Mouse (Mus musculus) left cerebral cortex, postnatal 10 days (tissue): ENCODE data around the gene Cyp3a13. TPM values are rescaled to one million over a fixed set of nuclear protein-coding genes. Genes with fewer than 3 reads are reported as not detected.
A peak's percentile ranks its signal among the peaks of the same experiment; 100 is the strongest.
"Not testable (repeated sequence)": the region's sequence is repeated elsewhere in the genome, so short reads cannot be mapped to it uniquely, and the experiment has no call there.

Experiments
- DNase-seq, 2 experiments: peaks; one replicate each; pipeline ENCODE4 v3.0.0; 2021 to 2022; ENCODE audit warnings: low spot score in 2 of 2, mixed read lengths in 1 of 2; ENCODE audit errors: extremely low spot score in 1 of 2
- intact Hi-C: fragments of 180-260 bp; cut with DNase I; formaldehyde crosslinking; loops from one replicate; pipeline ENCODE4 v1.15.1; 2025
- total RNA-seq, 2 experiments: library from RNA; stranded (reverse); gene quantifications; 2 replicates each; pipeline ENCODE4 v1.2.3; 2021

The Cyp3a13 gene
- total RNA-seq, 2 experiments from 2014 or later = not detected

- intact Hi-C loops = loop anchor here (10.0 kb wide), 1 partner anchor 271 kb away; the partner anchor contains the start of gene Zfp113
- no peak for DNase-seq
Observed at GRCm38 (mm10) chr5:137883345-137883744, 38.1 kb downstream of the Cyp3a13 start.

- intact Hi-C loops = loop anchor here (10.0 kb wide), 1 partner anchor 272 kb away; the partner anchor contains the start of gene Zfp113
- no peak for DNase-seq
Observed at GRCm38 (mm10) chr5:137882922-137883321, 38.5 kb downstream of the Cyp3a13 start.

DNA sequence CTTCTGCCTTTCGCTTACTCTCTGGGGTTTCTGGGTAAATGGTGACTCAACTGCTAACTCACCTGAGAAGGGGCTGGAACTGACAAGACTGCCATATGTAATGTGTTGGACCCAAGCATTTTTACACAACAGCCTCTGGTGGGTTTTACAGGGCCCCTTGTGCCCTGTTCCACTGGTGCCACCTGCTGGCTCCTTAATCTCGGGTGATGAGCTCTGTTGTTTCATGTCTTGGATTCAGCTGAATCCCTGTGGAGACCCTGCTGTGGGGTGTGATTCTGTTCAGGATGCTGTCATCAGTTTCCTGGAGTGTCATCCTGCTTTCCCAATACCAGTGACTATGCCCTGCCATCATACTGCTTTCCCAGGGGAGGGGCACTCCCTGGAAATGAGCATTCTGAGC is 43.6 kb downstream of the Cyp3a13 start:
- intact Hi-C loops = loop anchor here (5.0 kb wide), 1 partner anchor 86 kb away; no protein-coding TSS in a partner anchor

DNA sequence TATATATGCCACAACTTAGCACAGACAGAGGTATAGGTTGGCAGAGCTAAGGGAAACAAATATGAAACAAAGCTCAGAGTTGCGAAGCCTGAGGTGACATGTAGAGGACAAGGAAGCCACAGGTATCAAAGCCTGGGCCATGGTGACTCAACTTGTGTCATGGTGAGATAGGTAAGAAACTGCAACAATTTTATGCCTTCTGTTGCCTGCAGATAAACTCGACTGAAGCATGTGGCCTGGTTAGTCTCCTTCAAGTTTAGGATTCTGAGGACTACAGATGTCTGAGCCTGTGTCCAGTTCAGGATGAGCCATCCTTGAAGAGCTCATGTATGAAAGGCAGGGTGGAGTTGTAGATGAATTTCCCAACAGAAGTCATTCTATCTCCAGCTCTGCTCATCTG is 46.4 kb downstream of the Cyp3a13 start:
- no peak for DNase-seq
- intact Hi-C loops = loop anchor here (5.0 kb wide), 1 partner anchor 83 kb away; no protein-coding TSS in a partner anchor

More for the DNA sequence above, 43.6 kb downstream of the Cyp3a13 start:
- DNase-seq = peak in 1 of 2 experiments; percentile 42

- intact Hi-C loops = not testable (repeated sequence)
Observed at GRCm38 (mm10) chr5:137872381-137872702, 49.1 kb downstream of the Cyp3a13 start.

GRCm38 (mm10) chr5:137871644-137872380 is 49.6 kb downstream of the Cyp3a13 start, which contains the start of gene Pilrb2:
TSS of gene Pilrb2 (minus strand) at chr5:137871815.
- DNase-seq, intact Hi-C loops: not testable (repeated sequence)

More at GRCm38 (mm10) chr5:137872381-137872702, 49.1 kb downstream of the Cyp3a13 start:
- not testable (repeated sequence) for DNase-seq

DNA sequence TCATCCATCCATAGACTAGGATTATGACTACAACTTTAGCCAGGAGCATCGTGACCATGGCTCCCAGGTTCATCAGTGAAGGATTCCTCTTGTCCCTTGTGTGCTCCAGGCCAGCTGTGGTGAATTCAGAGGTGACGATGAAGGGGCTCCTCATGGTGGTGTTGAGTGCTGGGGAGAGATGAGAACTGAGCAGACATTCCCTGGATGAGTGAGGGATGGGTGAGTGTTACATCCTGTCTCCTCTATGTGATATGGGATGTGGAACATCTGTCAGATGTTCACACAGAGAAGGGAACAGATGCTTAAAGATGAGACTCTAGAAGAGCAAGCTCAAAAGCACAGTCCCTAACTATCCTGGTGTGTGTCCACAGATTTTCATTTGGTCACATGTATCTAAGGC is 52.8 kb downstream of the Cyp3a13 start:
- intact Hi-C loops, DNase-seq: not testable (repeated sequence)

GRCm38 (mm10) chr5:137864008-137864407 is 57.4 kb downstream of the Cyp3a13 start:
- intact Hi-C loops = not testable (repeated sequence)

GRCm38 (mm10) chr5:137857960-137858710 is 63.3 kb downstream of the Cyp3a13 start, which contains the start of gene Pilrb1:
TSS of gene Pilrb1 (minus strand) at chr5:137858106.
- intact Hi-C loops = not testable (repeated sequence)

More at GRCm38 (mm10) chr5:137864008-137864407, 57.4 kb downstream of the Cyp3a13 start:
- not testable (repeated sequence) for DNase-seq

DNA sequence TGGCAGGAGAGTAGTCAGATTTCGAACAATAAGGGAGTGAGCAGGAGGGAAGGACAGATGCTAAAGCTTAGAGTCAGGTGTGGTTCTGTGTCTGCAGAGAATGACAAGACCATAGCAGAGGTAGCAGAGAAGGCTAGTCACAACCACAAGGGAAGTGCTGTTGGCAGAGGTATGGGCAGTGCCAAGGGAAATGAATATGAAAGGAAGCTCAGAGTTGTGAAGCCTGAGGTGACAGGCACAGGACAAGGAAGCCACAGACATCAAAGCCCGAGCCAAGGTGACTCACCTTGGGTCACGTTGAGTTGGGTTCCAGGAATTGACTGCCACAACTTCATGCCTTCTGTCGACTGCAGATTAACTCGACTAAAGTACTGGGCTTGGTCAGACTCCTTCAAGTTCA is 64.5 kb downstream of the Cyp3a13 start:
- DNase-seq, intact Hi-C loops: not testable (repeated sequence)

More at GRCm38 (mm10) chr5:137857960-137858710, 63.3 kb downstream of the Cyp3a13 start, which contains the start of gene Pilrb1:
- DNase-seq = not testable (repeated sequence)

- DNase-seq, intact Hi-C loops: not testable (repeated sequence)
Observed at GRCm38 (mm10) chr5:137854907-137855306, 66.5 kb downstream of the Cyp3a13 start.

GRCm38 (mm10) chr5:137850313-137850712 is 71.1 kb downstream of the Cyp3a13 start:
- intact Hi-C loops, DNase-seq: not testable (repeated sequence)

Other genes with a start within 250 kb of the Cyp3a13 start
- 10 to 100 TPM; 33.3 to 36.5 TPM for gene Agfg2, start 236.9 kb downstream of the Cyp3a13 start, total RNA-seq
- gene Nyap1, start 180.0 kb downstream of the Cyp3a13 start, total RNA-seq = 100 to 1,000 TPM; 116 to 119 TPM
- 100 to 1,000 TPM; 112 to 120 TPM for gene Tsc22d4, start 175.9 kb downstream of the Cyp3a13 start, total RNA-seq
- 10 to 100 TPM; 28.0 to 28.7 TPM for gene Ppp1r35, start 142.8 kb downstream of the Cyp3a13 start, total RNA-seq
- gene Mepce, start 134.0 kb downstream of the Cyp3a13 start, total RNA-seq = 10 to 100 TPM; 30.1 to 35.3 TPM
- 1 to 10 TPM; 5.7 to 6.0 TPM for gene Zcwpw1, start 133.8 kb downstream of the Cyp3a13 start, total RNA-seq
- 1 to 10 TPM in 1 of 2 experiments, under 1 TPM in 1; 0.71 to 1.2 TPM for gene Pilra, start 85.3 kb downstream of the Cyp3a13 start, total RNA-seq
- not detected for gene Pilrb1, start 63.5 kb downstream of the Cyp3a13 start, total RNA-seq
- gene Pilrb2, start 49.8 kb downstream of the Cyp3a13 start, total RNA-seq = not detected
- gene Gjc3, start 41.5 kb upstream of the Cyp3a13 start, total RNA-seq = 1 to 10 TPM; 4.5 to 6.5 TPM
- not detected for gene Azgp1, start 59.9 kb upstream of the Cyp3a13 start, total RNA-seq
- gene Smok3a, start 99.6 kb upstream of the Cyp3a13 start, total RNA-seq = not detected
- gene Smok3b, start 99.8 kb upstream of the Cyp3a13 start, total RNA-seq = not detected
- gene Smok3c, start 131.6 kb upstream of the Cyp3a13 start, total RNA-seq = not detected
- 10 to 100 TPM; 39.2 to 39.4 TPM for gene Zkscan1, start 163.5 kb upstream of the Cyp3a13 start, total RNA-seq
- 10 to 100 TPM; 21.8 to 26.1 TPM for gene Zscan21, start 195.3 kb upstream of the Cyp3a13 start, total RNA-seq
- gene Zfp113, start 234.1 kb upstream of the Cyp3a13 start, total RNA-seq = 10 to 100 TPM; 10.5 to 10.6 TPM
- gene Cops6, start 239.5 kb upstream of the Cyp3a13 start, total RNA-seq = 100 to 1,000 TPM; 145 to 149 TPM